Mouse (Mus musculus) liver, embryonic 14.5 days (tissue): Measurements from ENCODE around the gene Mgll.

Experiments used
- CTCF ChIP-seq: IDR thresholded peaks from 2 replicates; pipeline ENCODE4 v1.5.1; 2016; ENCODE audit warnings: antibody characterized with exemption, low read depth, control low read depth
- EP300 ChIP-seq: IDR thresholded peaks from 2 replicates; pipeline ENCODE4 v1.6.1; 2016; ENCODE audit warnings: antibody characterized with exemption, low read depth

- peak; percentile 3; the same call in 1 of the 2 replicates for TF ChIP-seq CTCF
- TF ChIP-seq EP300 = no peak
Observed at GRCm38 (mm10) chr6:88741791-88742190, 17.6 kb downstream of the Mgll start.
